Mouse (Mus musculus) Muller cell, postnatal 12 days (primary cell): ENCODE measurements around the gene Zfp94.

ENCODE experiments used
- DNase-seq: peaks from one replicate; pipeline ENCODE4 v3.0.0-alpha.2; 2015; ENCODE audit errors: inconsistent ontology term

Gene Zfp94

GRCm38 (mm10) chr7:24318942-24319341 is 2.5 kb upstream of the Zfp94 start:
- DNase-seq = no peak

- peak; percentile 1 for DNase-seq
Observed at GRCm38 (mm10) chr7:24315726-24316566, 520 bp downstream of the Zfp94 start.

GRCm38 (mm10) chr7:24300771-24301282 is 15.6 kb downstream of the Zfp94 start, which contains the start of gene Zfp61:
Gene Zfp61 (minus strand): TSS chr7:24301232.
- peak; percentile 70 for DNase-seq

- DNase-seq = peak; percentile 6
Observed at GRCm38 (mm10) chr7:24299823-24300481, 16.5 kb downstream of the Zfp94 start.

- peak; percentile 74 for DNase-seq
Observed at GRCm38 (mm10) chr7:24298973-24299708, 17.3 kb downstream of the Zfp94 start.

- DNase-seq = no peak
Observed at GRCm38 (mm10) chr7:24298635-24298972, 17.9 kb downstream of the Zfp94 start.

- DNase-seq = no peak
Observed at GRCm38 (mm10) chr7:24297361-24298095, 18.9 kb downstream of the Zfp94 start.

- no peak for DNase-seq
Observed at GRCm38 (mm10) chr7:24296386-24296785, 20.1 kb downstream of the Zfp94 start.

GRCm38 (mm10) chr7:24295376-24295775 is 21.1 kb downstream of the Zfp94 start:
- DNase-seq = no peak

- no peak for DNase-seq
Observed at GRCm38 (mm10) chr7:24294763-24295162, 21.7 kb downstream of the Zfp94 start.

- DNase-seq = no peak
Observed at GRCm38 (mm10) chr7:24293061-24293851, 23.2 kb downstream of the Zfp94 start.

- no peak for DNase-seq
Observed at GRCm38 (mm10) chr7:24291387-24292090, 24.9 kb downstream of the Zfp94 start.

- DNase-seq = no peak
Observed at GRCm38 (mm10) chr7:24290106-24290693, 26.3 kb downstream of the Zfp94 start.

- no peak for DNase-seq
Observed at GRCm38 (mm10) chr7:24288512-24288911, 28.0 kb downstream of the Zfp94 start.

GRCm38 (mm10) chr7:24287670-24288069 is 28.8 kb downstream of the Zfp94 start:
- no peak for DNase-seq

- no peak for DNase-seq
Observed at GRCm38 (mm10) chr7:24286916-24287315, 29.6 kb downstream of the Zfp94 start.

- DNase-seq = no peak
Observed at GRCm38 (mm10) chr7:24286090-24286489, 30.4 kb downstream of the Zfp94 start.

- no peak for DNase-seq
Observed at GRCm38 (mm10) chr7:24280858-24281145, 35.7 kb downstream of the Zfp94 start.

- DNase-seq = no peak
Observed at GRCm38 (mm10) chr7:24280031-24280857, 36.2 kb downstream of the Zfp94 start.
